Mouse (Mus musculus): ENCODE results near the gene Lonrf3.

Gene Lonrf3

GRCm38 (mm10) chrX:36328271-36329039 is at the start of gene Lonrf3:
Lonrf3 (plus strand) TSS chrX:36328353.
- DNase-seq (ENCODE audit: low read depth, low spot score): peak; percentile 52

- DNase-seq (ENCODE audit: low read depth, low spot score): no peak
Measured at GRCm38 (mm10) chrX:36278750-36279149, 49.4 kb upstream of the Lonrf3 start.

GRCm38 (mm10) chrX:36311420-36311819 is 16.7 kb upstream of the Lonrf3 start:
- no peak for DNase-seq (ENCODE audit: low read depth, low spot score)

- peak; percentile 11 for DNase-seq (ENCODE audit: low read depth, low spot score)
Measured at GRCm38 (mm10) chrX:36327491-36328255, 480 bp upstream of the Lonrf3 start.

GRCm38 (mm10) chrX:36329040-36329649 is 992 bp downstream of the Lonrf3 start:
- peak; percentile 30 for DNase-seq (ENCODE audit: low read depth, low spot score)

- peak; percentile 47 for DNase-seq (ENCODE audit: low read depth, low spot score)
Measured at GRCm38 (mm10) chrX:36329849-36330411, 1.8 kb downstream of the Lonrf3 start.

- DNase-seq (ENCODE audit: low read depth, low spot score): peak; percentile 2
Measured at GRCm38 (mm10) chrX:36352446-36352845, 24.3 kb downstream of the Lonrf3 start.

- DNase-seq (ENCODE audit: low read depth, low spot score): no peak
Measured at GRCm38 (mm10) chrX:36385340-36385739, 57.2 kb downstream of the Lonrf3 start.

- DNase-seq (ENCODE audit: low read depth, low spot score): no peak
Measured at GRCm38 (mm10) chrX:36389971-36390370, 61.8 kb downstream of the Lonrf3 start.

GRCm38 (mm10) chrX:36390503-36390902 is 62.4 kb downstream of the Lonrf3 start:
- no peak for DNase-seq (ENCODE audit: low read depth, low spot score)

GRCm38 (mm10) chrX:36392672-36393071 is 64.5 kb downstream of the Lonrf3 start:
- DNase-seq (ENCODE audit: low read depth, low spot score): no peak

- peak; percentile 8 for DNase-seq (ENCODE audit: low read depth, low spot score)
Measured at GRCm38 (mm10) chrX:36393279-36393678, 65.1 kb downstream of the Lonrf3 start.

- DNase-seq (ENCODE audit: low read depth, low spot score): no peak
Measured at GRCm38 (mm10) chrX:36400980-36401379, 72.8 kb downstream of the Lonrf3 start, which contains the start of gene Gm6268. Gm6268 (plus strand) TSS chrX:36401280.

GRCm38 (mm10) chrX:36402316-36402715 is 74.2 kb downstream of the Lonrf3 start:
- peak; percentile 21 for DNase-seq (ENCODE audit: low read depth, low spot score)

Data from R1 (cell line).